Mouse (Mus musculus) lung, embryonic 16.5 days (tissue): ENCODE measurements at regions not wholly inside any gene's neighbourhood (a gene's known extent, or its start where the extent isn't known, plus 50 kb on each side); places are given as distances from the start of the nearest gene placed in this dataset.

Experiments
- ATAC-seq: fragments of 200-750 bp; cut with Nextera tagmentation; 2 replicates; pipeline ENCODE4 v1.8.0; 2017; ENCODE audit warnings: low read depth, mild to moderate bottlenecking, moderate library complexity
- H3K27ac ChIP-seq: fragments of 300-500 bp; sonication (generic); 2 replicates; pipeline ENCODE4 v1.5.1; 2014; ENCODE audit warnings: mild to moderate bottlenecking, control low read depth, low read length
- H3K27me3 ChIP-seq: fragments of 300-500 bp; sonication (generic); 2 replicates; pipeline ENCODE4 v1.6.1; 2014; ENCODE audit warnings: low read depth, low read length, mixed read lengths; ENCODE audit not compliant: control insufficient read depth, insufficient read depth
- H3K36me3 ChIP-seq: fragments of 300-500 bp; sonication (generic); 2 replicates; pipeline ENCODE4 v1.6.1; 2014; ENCODE audit warnings: low read length; ENCODE audit not compliant: control insufficient read depth, insufficient read depth
- H3K4me1 ChIP-seq: fragments of 300-500 bp; sonication (generic); replicated peaks from 2 replicates; pipeline ENCODE4 v1.6.1; 2014; ENCODE audit warnings: low read length, mixed read lengths; ENCODE audit not compliant: control insufficient read depth, insufficient read depth
- H3K4me2 ChIP-seq: fragments of 300-500 bp; sonication (generic); 2 replicates; pipeline ENCODE4 v1.6.1; 2014; ENCODE audit warnings: low read depth, low read length, control low read depth
- H3K4me3 ChIP-seq: fragments of 300-500 bp; sonication (generic); 2 replicates; pipeline ENCODE4 v1.5.1; 2014; ENCODE audit warnings: mild to moderate bottlenecking, low read length, control low read depth
- H3K9ac ChIP-seq: fragments of 300-500 bp; sonication (generic); 2 replicates; pipeline ENCODE4 v1.6.1; 2014; ENCODE audit warnings: low read length, control low read depth
- H3K9me3 ChIP-seq: fragments of 300-500 bp; sonication (generic); 2 replicates; pipeline ENCODE4 v1.6.1; 2016; ENCODE audit warnings: low read length; ENCODE audit not compliant: control insufficient read depth
- WGBS: fragments of 180-500 bp; shearing (Covaris S2); extraction: QIAGEN DNeasy Blood & Tissue Kit; methylation state at CpG from one replicate; pipeline ENCODE4 v1.1.7; 2014; 5-methylcytosine and 5-hydroxymethylcytosine counted together

DNA sequence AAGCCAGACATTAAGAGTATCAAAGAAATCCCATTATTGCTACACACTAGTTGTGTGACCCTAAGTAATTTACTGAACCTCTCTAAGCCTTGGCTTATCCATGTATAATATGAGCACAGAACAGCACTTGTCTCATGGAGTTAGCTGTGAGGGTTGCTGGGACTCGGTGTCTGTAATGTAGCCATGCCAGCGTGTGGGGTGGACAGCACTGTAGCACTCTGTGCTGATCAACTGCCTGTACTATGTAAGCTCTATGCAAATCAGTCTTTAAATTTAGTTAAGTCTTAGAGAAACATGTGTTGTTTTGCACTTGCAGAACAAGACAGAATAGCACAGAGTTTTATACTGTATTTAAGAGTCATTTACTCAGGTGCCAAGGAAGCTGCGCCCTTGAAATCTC, 225.0 kb upstream of the N6amt1 start:
- ATAC-seq, result no peak

GRCm38 (mm10) chr16:87128230-87128629, 225.8 kb upstream of the N6amt1 start:
- WGBS, result 64% methylated on average over 13 of the region's 13 CpGs
- Histone ChIP-seq H3K27me3 (no peaks in the 10 kb centered on the region), H3K4me2 (peak overlapping the region; percentile 21; the same call in 1 of the 2 replicates), H3K27ac (peak overlapping the region; percentile 69), H3K36me3 (no peaks in the 10 kb centered on the region), H3K4me1 (no peaks in the 10 kb centered on the region), H3K4me3 (0 out of 2 replicates have a peak overlapping the region, but pooled peaks have one; percentile 11), H3K9me3 (no peaks in the 10 kb centered on the region), H3K9ac (no peak overlapping the region)
- ATAC-seq, result peak; percentile 86

More for the DNA sequence above, 225.0 kb upstream of the N6amt1 start:
- 94% methylated on average over 3 of the region's 3 CpGs for WGBS
- Histone ChIP-seq H3K4me1 (no peaks in the 10 kb centered on the region), H3K36me3 (no peaks in the 10 kb centered on the region), H3K4me3 (no peak overlapping the region), H3K27me3 (no peaks in the 10 kb centered on the region), H3K9ac (no peak overlapping the region), H3K4me2 (no peak overlapping the region), H3K9me3 (no peaks in the 10 kb centered on the region), H3K27ac (peak overlapping the region; percentile 69; the same call in 1 of the 2 replicates)

- H3K4me1 ChIP-seq, result no peaks in the 10 kb centered on the region
- H3K27ac ChIP-seq, result no peak overlapping the region
- no peaks in the 10 kb centered on the region for H3K27me3 ChIP-seq
- no peaks in the 10 kb centered on the region for H3K9me3 ChIP-seq
- no peak for ATAC-seq
- H3K36me3 ChIP-seq, result no peaks in the 10 kb centered on the region
- no peak overlapping the region for H3K9ac ChIP-seq
- no peak overlapping the region for H3K4me3 ChIP-seq
- 71% methylated on average over 7 of the region's 7 CpGs for WGBS
- no peak overlapping the region for H3K4me2 ChIP-seq
These were observed 229.5 kb upstream of the N6amt1 start for GRCm38 (mm10) chr16:87124519-87124918.

GRCm38 (mm10) chr16:87103599-87103998, 250.4 kb upstream of the N6amt1 start:
- no peak overlapping the region for H3K4me3 ChIP-seq
- no peak for ATAC-seq
- no peak overlapping the region for H3K27ac ChIP-seq
- no peaks in the 10 kb centered on the region for H3K4me1 ChIP-seq
- no peaks in the 10 kb centered on the region for H3K9me3 ChIP-seq
- H3K9ac ChIP-seq, result no peak overlapping the region
- no peaks in the 10 kb centered on the region for H3K36me3 ChIP-seq
- no peak overlapping the region for H3K4me2 ChIP-seq
- WGBS, result 62% methylated on average over 2 of the region's 2 CpGs
- H3K27me3 ChIP-seq, result no peaks in the 10 kb centered on the region

GRCm38 (mm10) chr16:87102057-87102456, 251.9 kb upstream of the N6amt1 start:
- no peaks in the 10 kb centered on the region for H3K4me1 ChIP-seq
- H3K27ac ChIP-seq, result no peak overlapping the region
- H3K27me3 ChIP-seq, result no peaks in the 10 kb centered on the region
- H3K9ac ChIP-seq, result no peak overlapping the region
- no peak overlapping the region for H3K4me3 ChIP-seq
- H3K9me3 ChIP-seq, result no peaks in the 10 kb centered on the region
- no peak overlapping the region for H3K4me2 ChIP-seq
- H3K36me3 ChIP-seq, result no peaks in the 10 kb centered on the region
- ATAC-seq, result no peak

- Histone ChIP-seq H3K27me3 (no peaks in the 10 kb centered on the region), H3K27ac (no peak overlapping the region), H3K4me1 (no peaks in the 10 kb centered on the region), H3K4me2 (no peak overlapping the region), H3K9ac (no peak overlapping the region), H3K36me3 (no peaks in the 10 kb centered on the region), H3K9me3 (no peaks in the 10 kb centered on the region), H3K4me3 (no peak overlapping the region)
- ATAC-seq, result no peak
- 88% methylated on average over 2 of the region's 2 CpGs for WGBS
These were observed 262.0 kb upstream of the N6amt1 start for GRCm38 (mm10) chr16:87092011-87092410.

DNA sequence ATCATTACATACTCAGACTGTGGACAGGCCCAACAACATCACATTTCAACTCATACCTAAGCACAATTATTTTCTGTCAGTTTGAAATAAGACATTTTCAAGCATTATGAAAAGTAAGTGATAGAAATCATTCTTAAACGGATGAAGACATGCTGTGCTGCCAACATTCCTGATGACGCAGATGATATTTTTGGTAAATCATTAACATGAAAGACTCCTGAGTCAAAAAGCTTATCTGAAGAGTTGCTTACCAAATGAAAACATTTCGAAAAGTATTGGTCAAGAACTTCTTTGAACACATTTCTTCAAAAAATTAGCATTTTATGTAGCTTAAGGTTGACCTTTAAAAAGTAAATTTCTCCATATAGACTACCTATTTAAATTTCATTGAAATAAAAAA, 264.7 kb upstream of the N6amt1 start:
- H3K9ac ChIP-seq, result no peak overlapping the region
- H3K27ac ChIP-seq, result no peak overlapping the region
- no peaks in the 10 kb centered on the region for H3K27me3 ChIP-seq
- H3K36me3 ChIP-seq, result no peaks in the 10 kb centered on the region
- H3K9me3 ChIP-seq, result no peaks in the 10 kb centered on the region
- 51% methylated on average over 3 of the region's 3 CpGs for WGBS
- no peak overlapping the region for H3K4me2 ChIP-seq
- ATAC-seq, result no peak
- no peaks in the 10 kb centered on the region for H3K4me1 ChIP-seq
- no peak overlapping the region for H3K4me3 ChIP-seq

GRCm38 (mm10) chr16:87083505-87083904, 270.5 kb upstream of the N6amt1 start:
- 40% methylated on average over 2 of the region's 2 CpGs for WGBS
- Histone ChIP-seq H3K4me1 (no peaks in the 10 kb centered on the region), H3K4me3 (no peak overlapping the region), H3K9me3 (no peaks in the 10 kb centered on the region), H3K9ac (no peak overlapping the region), H3K27ac (no peak overlapping the region), H3K27me3 (no peaks in the 10 kb centered on the region), H3K36me3 (no peaks in the 10 kb centered on the region), H3K4me2 (no peak overlapping the region)
- ATAC-seq, result no peak

GRCm38 (mm10) chr16:87077385-87077784, 276.6 kb upstream of the N6amt1 start:
- Histone ChIP-seq H3K4me2 (no peak overlapping the region), H3K9me3 (no peaks in the 10 kb centered on the region), H3K27me3 (no peaks in the 10 kb centered on the region), H3K9ac (no peak overlapping the region), H3K36me3 (no peaks in the 10 kb centered on the region), H3K27ac (no peak overlapping the region), H3K4me3 (no peak overlapping the region), H3K4me1 (no peaks in the 10 kb centered on the region; the same call in 1 of the 2 replicates)
- WGBS, result 83% methylated on average over 2 of the region's 2 CpGs
- ATAC-seq, result no peak

DNA sequence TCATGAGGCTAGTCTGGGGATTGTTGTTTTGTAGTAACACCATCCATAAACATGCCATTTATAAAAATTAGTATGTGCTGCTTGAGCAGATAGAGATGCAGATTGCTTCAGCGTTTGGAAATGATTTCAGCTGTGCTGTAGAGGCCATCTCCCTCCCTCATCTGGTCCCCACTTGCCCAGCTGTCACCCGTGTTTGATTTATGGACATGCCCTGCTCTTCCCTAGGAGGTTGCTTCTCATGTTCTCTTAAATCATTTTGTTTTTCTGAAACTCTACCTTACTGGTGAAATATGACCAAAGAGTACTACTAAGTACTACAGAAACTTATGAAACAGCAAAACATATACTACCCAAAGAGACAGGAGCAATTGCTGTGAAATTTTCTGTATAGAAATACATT, 284.7 kb upstream of the N6amt1 start:
- Histone ChIP-seq H3K4me3 (no peak overlapping the region), H3K36me3 (no peaks in the 10 kb centered on the region), H3K4me1 (no peaks in the 10 kb centered on the region), H3K9ac (no peak overlapping the region), H3K27me3 (no peaks in the 10 kb centered on the region), H3K4me2 (no peak overlapping the region), H3K9me3 (no peaks in the 10 kb centered on the region), H3K27ac (no peak overlapping the region)
- 54% methylated on average over 2 of the region's 2 CpGs for WGBS
- ATAC-seq, result no peak
